Mouse (Mus musculus): ENCODE measurements around the gene Lbx1. TPM values are rescaled to one million over a fixed set of nuclear protein-coding genes. Genes with fewer than 3 reads are reported as not detected.

The Lbx1 gene
- polyA plus RNA-seq, 1 experiment from 2014 or later, result not detected

GRCm38 (mm10) chr19:45232443-45233410, 2.9 kb downstream of the Lbx1 start:
- Histone ChIP-seq H3K27ac (replicated peaks) (no peak overlapping the region), H3K4me1 (peaks cover 41% of the 10 kb centered on the region), H3K4me2 (replicated peaks) (no peak overlapping the region), H3K36me3 (no peaks in the 10 kb centered on the region), H3K4me3 (no peak overlapping the region), H3K27me3 (peaks cover 81% of the 10 kb centered on the region), H3K9ac (replicated peaks) (no peak overlapping the region), H3K9me3 (no peaks in the 10 kb centered on the region)
- WGBS, result 1% methylated on average over 42 of the region's 42 CpGs
- ATAC-seq (replicated peaks), result no peak

GRCm38 (mm10) chr19:45232036-45232410, 3.6 kb downstream of the Lbx1 start:
- Histone ChIP-seq H3K27me3 (peaks cover 81% of the 10 kb centered on the region), H3K36me3 (no peaks in the 10 kb centered on the region), H3K9ac (replicated peaks) (no peak overlapping the region), H3K4me2 (replicated peaks) (no peak overlapping the region), H3K4me3 (no peak overlapping the region), H3K27ac (replicated peaks) (no peak overlapping the region), H3K9me3 (no peaks in the 10 kb centered on the region), H3K4me1 (peaks cover 41% of the 10 kb centered on the region)
- no peak for ATAC-seq (replicated peaks)
- WGBS, result under 1% methylated on average over 14 of the region's 14 CpGs

GRCm38 (mm10) chr19:45231383-45232035, 4.1 kb downstream of the Lbx1 start:
- H3K27ac ChIP-seq (replicated peaks), result no peak overlapping the region
- H3K4me1 ChIP-seq, result peaks cover 38% of the 10 kb centered on the region
- H3K9ac ChIP-seq (replicated peaks), result no peak overlapping the region; the same call in 1 of the 2 replicates
- no peak for ATAC-seq (replicated peaks)
- under 1% methylated on average over 44 of the region's 44 CpGs for WGBS
- H3K9me3 ChIP-seq, result no peaks in the 10 kb centered on the region
- peak overlapping the region; percentile 26 for H3K4me3 ChIP-seq
- H3K36me3 ChIP-seq, result no peaks in the 10 kb centered on the region
- peak overlapping the region; percentile 38 for H3K4me2 ChIP-seq (replicated peaks)
- H3K27me3 ChIP-seq, result peaks cover 81% of the 10 kb centered on the region

- Histone ChIP-seq H3K4me3 (peak overlapping the region; percentile 26), H3K9ac (replicated peaks) (no peak overlapping the region; the same call in 1 of the 2 replicates), H3K27ac (replicated peaks) (no peak overlapping the region), H3K9me3 (no peaks in the 10 kb centered on the region), H3K27me3 (peaks cover 80% of the 10 kb centered on the region), H3K36me3 (no peaks in the 10 kb centered on the region), H3K4me1 (peaks cover 32% of the 10 kb centered on the region), H3K4me2 (replicated peaks) (peak overlapping the region; percentile 38)
- WGBS, result under 1% methylated on average over 43 of the region's 51 CpGs
- ATAC-seq (replicated peaks), result no peak
Measured at GRCm38 (mm10) chr19:45230848-45231382, 4.7 kb downstream of the Lbx1 start.

GRCm38 (mm10) chr19:45230201-45230611, 5.4 kb downstream of the Lbx1 start:
- Histone ChIP-seq H3K4me3 (no peak overlapping the region), H3K9ac (replicated peaks) (no peak overlapping the region), H3K4me2 (replicated peaks) (no peak overlapping the region), H3K36me3 (no peaks in the 10 kb centered on the region), H3K27ac (replicated peaks) (no peak overlapping the region), H3K4me1 (peaks cover 28% of the 10 kb centered on the region), H3K9me3 (no peaks in the 10 kb centered on the region), H3K27me3 (peaks cover 79% of the 10 kb centered on the region)
- 2% methylated on average over 20 of the region's 20 CpGs for WGBS
- no peak for ATAC-seq (replicated peaks)

GRCm38 (mm10) chr19:45229378-45230135, 6.1 kb downstream of the Lbx1 start:
- no peak overlapping the region for H3K27ac ChIP-seq (replicated peaks)
- WGBS, result under 1% methylated on average over 33 of the region's 33 CpGs
- H3K9ac ChIP-seq (replicated peaks), result no peak overlapping the region
- no peak overlapping the region for H3K4me2 ChIP-seq (replicated peaks)
- peaks cover 22% of the 10 kb centered on the region for H3K4me1 ChIP-seq
- H3K4me3 ChIP-seq, result no peak overlapping the region
- H3K36me3 ChIP-seq, result no peaks in the 10 kb centered on the region
- no peaks in the 10 kb centered on the region for H3K9me3 ChIP-seq
- ATAC-seq (replicated peaks), result no peak
- peaks cover 79% of the 10 kb centered on the region for H3K27me3 ChIP-seq

- Histone ChIP-seq H3K27ac (replicated peaks) (no peak overlapping the region), H3K9me3 (no peaks in the 10 kb centered on the region), H3K4me3 (no peak overlapping the region), H3K4me2 (replicated peaks) (no peak overlapping the region), H3K4me1 (peaks cover 26% of the 10 kb centered on the region), H3K9ac (replicated peaks) (no peak overlapping the region), H3K27me3 (peaks cover 79% of the 10 kb centered on the region), H3K36me3 (no peaks in the 10 kb centered on the region)
- WGBS, result 4% methylated on average over 4 of the region's 4 CpGs
- ATAC-seq (replicated peaks), result no peak
Measured at GRCm38 (mm10) chr19:45228781-45229180, 6.8 kb downstream of the Lbx1 start.

GRCm38 (mm10) chr19:45228097-45228496, 7.5 kb downstream of the Lbx1 start:
- peaks cover 80% of the 10 kb centered on the region for H3K27me3 ChIP-seq
- H3K27ac ChIP-seq (replicated peaks), result no peak overlapping the region
- H3K4me3 ChIP-seq, result no peak overlapping the region
- H3K9ac ChIP-seq (replicated peaks), result no peak overlapping the region
- no peak overlapping the region for H3K4me2 ChIP-seq (replicated peaks)
- no peaks in the 10 kb centered on the region for H3K36me3 ChIP-seq
- ATAC-seq (replicated peaks), result no peak
- H3K4me1 ChIP-seq, result peaks cover 27% of the 10 kb centered on the region
- WGBS, result 5% methylated on average over 11 of the region's 12 CpGs
- H3K9me3 ChIP-seq, result no peaks in the 10 kb centered on the region

- Histone ChIP-seq H3K27ac (replicated peaks) (no peak overlapping the region), H3K9ac (replicated peaks) (no peak overlapping the region), H3K4me2 (replicated peaks) (no peak overlapping the region), H3K9me3 (no peaks in the 10 kb centered on the region), H3K4me3 (no peak overlapping the region), H3K27me3 (peaks cover 84% of the 10 kb centered on the region), H3K36me3 (no peaks in the 10 kb centered on the region), H3K4me1 (peaks cover 25% of the 10 kb centered on the region)
- 0% methylated on average over 1 of the region's 1 CpGs for WGBS
- ATAC-seq (replicated peaks), result no peak
Measured at GRCm38 (mm10) chr19:45227671-45228070, 7.9 kb downstream of the Lbx1 start.

GRCm38 (mm10) chr19:45227049-45227448, 8.6 kb downstream of the Lbx1 start:
- Histone ChIP-seq H3K4me1 (peaks cover 25% of the 10 kb centered on the region), H3K9me3 (no peaks in the 10 kb centered on the region), H3K9ac (replicated peaks) (no peak overlapping the region), H3K4me2 (replicated peaks) (no peak overlapping the region), H3K27ac (replicated peaks) (no peak overlapping the region), H3K27me3 (peaks cover 89% of the 10 kb centered on the region), H3K4me3 (no peak overlapping the region), H3K36me3 (no peaks in the 10 kb centered on the region)
- WGBS, result 4% methylated on average over 3 of the region's 3 CpGs
- no peak for ATAC-seq (replicated peaks)

GRCm38 (mm10) chr19:45226246-45226645, 9.4 kb downstream of the Lbx1 start:
- Histone ChIP-seq H3K9me3 (no peaks in the 10 kb centered on the region), H3K27me3 (peaks cover 92% of the 10 kb centered on the region), H3K27ac (replicated peaks) (no peak overlapping the region), H3K36me3 (no peaks in the 10 kb centered on the region), H3K4me2 (replicated peaks) (no peak overlapping the region), H3K9ac (replicated peaks) (no peak overlapping the region), H3K4me3 (no peak overlapping the region), H3K4me1 (peaks cover 22% of the 10 kb centered on the region)
- 2% methylated on average over 8 of the region's 8 CpGs for WGBS
- ATAC-seq (replicated peaks), result no peak

Measured in forebrain, embryonic 15.5 days (tissue).